Mouse (Mus musculus) heart, embryonic 13.5 days (tissue): ENCODE measurements at regions not wholly inside any gene's neighbourhood (a gene's known extent, or its start where the extent isn't known, plus 50 kb on each side); places are given as distances from the start of the nearest gene placed in this dataset.
"Not testable (repeated sequence)": the region's sequence is repeated elsewhere in the genome, so short reads cannot be mapped to it uniquely, and the experiment has no call there.

Source experiments
- ATAC-seq: fragments of 200-750 bp; cut with Nextera tagmentation; 2 replicates; pipeline ENCODE4 v1.8.0; 2017; ENCODE audit warnings: moderate TSS enrichment; ENCODE audit not compliant: insufficient number of reproducible peaks, low FRiP score, low TSS enrichment; ENCODE audit errors: extremely low read depth
- H3K27ac ChIP-seq: fragments of 300-500 bp; sonication (generic); replicated peaks from 2 replicates; pipeline ENCODE4 v1.5.1; 2015; ENCODE audit warnings: moderate library complexity, mild to moderate bottlenecking, inconsistent platforms
- H3K27me3 ChIP-seq: fragments of 300-500 bp; sonication (generic); replicated peaks from 2 replicates; pipeline ENCODE4 v1.6.1; 2015; ENCODE audit warnings: mild to moderate bottlenecking, inconsistent platforms
- H3K36me3 ChIP-seq: fragments of 300-500 bp; sonication (generic); 2 replicates; pipeline ENCODE4 v1.6.1; 2015; ENCODE audit warnings: mild to moderate bottlenecking, inconsistent platforms
- H3K4me1 ChIP-seq: fragments of 300-500 bp; sonication (generic); 2 replicates; pipeline ENCODE4 v1.6.1; 2015; ENCODE audit warnings: inconsistent platforms
- H3K4me2 ChIP-seq: fragments of 300-500 bp; sonication (generic); 2 replicates; pipeline ENCODE4 v1.6.1; 2015; ENCODE audit warnings: inconsistent platforms, mild to moderate bottlenecking, moderate library complexity
- H3K4me3 ChIP-seq: fragments of 300-500 bp; sonication (generic); 2 replicates; pipeline ENCODE4 v1.5.1; 2015; ENCODE audit warnings: moderate library complexity, mild to moderate bottlenecking, inconsistent platforms
- H3K9ac ChIP-seq: fragments of 300-500 bp; sonication (generic); 2 replicates; pipeline ENCODE4 v1.6.1; 2015; ENCODE audit warnings: inconsistent platforms, mild to moderate bottlenecking, moderate library complexity
- H3K9me3 ChIP-seq: fragments of 300-500 bp; sonication (generic); 2 replicates; pipeline ENCODE4 v1.6.1; 2016; ENCODE audit warnings: inconsistent platforms
- WGBS: fragments of 180-500 bp; shearing (Covaris S2); methylation state at CpG from one replicate; pipeline ENCODE4 v1.1.7; 2015; ENCODE audit warnings: mixed read lengths; 5-methylcytosine and 5-hydroxymethylcytosine counted together

GRCm38 (mm10) chr11:121894801-121895200, 64.8 kb downstream of the Ptchd3 start:
- no peak overlapping the region for H3K9ac ChIP-seq
- no peak overlapping the region for H3K27ac ChIP-seq
- H3K4me2 ChIP-seq: no peak overlapping the region
- no peaks in the 10 kb centered on the region for H3K27me3 ChIP-seq
- no peak for ATAC-seq
- no peaks in the 10 kb centered on the region for H3K4me1 ChIP-seq
- no peak overlapping the region for H3K4me3 ChIP-seq
- H3K9me3 ChIP-seq: no peaks in the 10 kb centered on the region
- no peaks in the 10 kb centered on the region for H3K36me3 ChIP-seq
- 83% methylated on average over 4 of the region's 4 CpGs for WGBS

- H3K4me3 ChIP-seq, H3K4me1 ChIP-seq, H3K36me3 ChIP-seq, ATAC-seq, H3K27me3 ChIP-seq, H3K4me2 ChIP-seq, H3K9me3 ChIP-seq, H3K27ac ChIP-seq, H3K9ac ChIP-seq: not testable (repeated sequence)
- 73% methylated on average over 6 of the region's 6 CpGs for whole genome bisulfite sequencing
Observed at GRCm38 (mm10) chr11:121904393-121904792, 74.3 kb downstream of the Ptchd3 start.

- peak overlapping the region; percentile 48; the same call in 1 of the 2 replicates for H3K4me2 ChIP-seq
- not testable (repeated sequence) for H3K27ac ChIP-seq, H3K9me3 ChIP-seq, H3K4me3 ChIP-seq, H3K36me3 ChIP-seq, H3K27me3 ChIP-seq, ATAC-seq, H3K9ac ChIP-seq, H3K4me1 ChIP-seq
- 79% methylated on average over 10 of the region's 10 CpGs for WGBS
Observed at GRCm38 (mm10) chr11:121924631-121925030, 94.6 kb downstream of the Ptchd3 start.

- H3K4me3 ChIP-seq, ATAC-seq: not testable (repeated sequence)
- H3K4me2 ChIP-seq: peak overlapping the region; percentile 48
Observed at GRCm38 (mm10) chr11:121925043-121925442, 95.0 kb downstream of the Ptchd3 start.

GRCm38 (mm10) chr11:121951726-121952125, 121.7 kb downstream of the Ptchd3 start:
- WGBS: 43% methylated on average over 6 of the region's 6 CpGs
- not testable (repeated sequence) for H3K4me3 ChIP-seq

More at GRCm38 (mm10) chr11:121925043-121925442, 95.0 kb downstream of the Ptchd3 start:
- not testable (repeated sequence) for H3K9me3 ChIP-seq, H3K4me1 ChIP-seq, H3K9ac ChIP-seq, H3K36me3 ChIP-seq, H3K27me3 ChIP-seq, H3K27ac ChIP-seq
- 43% methylated on average over 16 of the region's 16 CpGs for WGBS

GRCm38 (mm10) chr11:121956367-121957235, 126.6 kb downstream of the Ptchd3 start:
- not testable (repeated sequence) for H3K9me3 ChIP-seq, H3K4me1 ChIP-seq, ATAC-seq, H3K36me3 ChIP-seq, H3K27me3 ChIP-seq, H3K27ac ChIP-seq
- peak overlapping the region; percentile 41 for H3K4me3 ChIP-seq
- 28% methylated on average over 20 of the region's 20 CpGs for WGBS
- H3K9ac ChIP-seq: peak overlapping the region; percentile 52; the same call in 1 of the 2 replicates
- H3K4me2 ChIP-seq: peak overlapping the region; percentile 64

More at GRCm38 (mm10) chr11:121951726-121952125, 121.7 kb downstream of the Ptchd3 start:
- 0 out of 2 replicates have a peak overlapping the region, but pooled peaks have one; percentile 8 for H3K27ac ChIP-seq
- not testable (repeated sequence) for H3K4me2 ChIP-seq, H3K9me3 ChIP-seq, H3K4me1 ChIP-seq, H3K27me3 ChIP-seq, H3K36me3 ChIP-seq, ATAC-seq, H3K9ac ChIP-seq

- WGBS: 67% methylated on average over 5 of the region's 5 CpGs
- not testable (repeated sequence) for ATAC-seq
Observed at GRCm38 (mm10) chr11:121958735-121959134, 128.7 kb downstream of the Ptchd3 start.

GRCm38 (mm10) chr11:121964111-121964510, 134.1 kb downstream of the Ptchd3 start:
- not testable (repeated sequence) for ATAC-seq, H3K4me1 ChIP-seq, H3K4me2 ChIP-seq, H3K9ac ChIP-seq, H3K27ac ChIP-seq, H3K9me3 ChIP-seq, H3K36me3 ChIP-seq, H3K4me3 ChIP-seq, H3K27me3 ChIP-seq

More at GRCm38 (mm10) chr11:121958735-121959134, 128.7 kb downstream of the Ptchd3 start:
- not testable (repeated sequence) for H3K4me1 ChIP-seq, H3K27me3 ChIP-seq, H3K36me3 ChIP-seq, H3K9me3 ChIP-seq, H3K9ac ChIP-seq, H3K4me3 ChIP-seq, H3K4me2 ChIP-seq, H3K27ac ChIP-seq

GRCm38 (mm10) chr11:121965911-121966310, 135.9 kb downstream of the Ptchd3 start:
- WGBS: 0% methylated on average over 1 of the region's 1 CpGs
- H3K9ac ChIP-seq: not testable (repeated sequence)

More at GRCm38 (mm10) chr11:121965911-121966310, 135.9 kb downstream of the Ptchd3 start:
- not testable (repeated sequence) for H3K4me3 ChIP-seq, H3K4me1 ChIP-seq, H3K4me2 ChIP-seq, H3K27ac ChIP-seq, H3K27me3 ChIP-seq, H3K9me3 ChIP-seq, H3K36me3 ChIP-seq, ATAC-seq
